Mouse (Mus musculus): ENCODE results near the gene Ubiad1.
A peak's percentile ranks its signal among the peaks of the same experiment; 100 is the strongest.

Gene Ubiad1

GRCm38 (mm10) chr4:148453707-148454106 lies 9.1 kb upstream of the Ubiad1 start:
- DNase-seq (ENCODE audit: low spot score) = no peak

GRCm38 (mm10) chr4:148448853-148449245 lies 4.3 kb upstream of the Ubiad1 start:
- peak; percentile 77 for DNase-seq (ENCODE audit: low spot score)

GRCm38 (mm10) chr4:148448179-148448852 lies 3.7 kb upstream of the Ubiad1 start, which contains the start of gene Mtor:
Gene Mtor (plus strand): TSS chr4:148448611.
- peak; percentile 94 for DNase-seq (ENCODE audit: low spot score)

GRCm38 (mm10) chr4:148442598-148442997 lies 2.0 kb downstream of the Ubiad1 start:
- DNase-seq (ENCODE audit: low spot score) = no peak

- DNase-seq (ENCODE audit: low spot score) = no peak
Observed at GRCm38 (mm10) chr4:148441931-148442330, 2.6 kb downstream of the Ubiad1 start.

GRCm38 (mm10) chr4:148435657-148436330 lies 8.8 kb downstream of the Ubiad1 start:
- DNase-seq (ENCODE audit: low spot score) = no peak

- DNase-seq (ENCODE audit: low spot score) = no peak
Observed at GRCm38 (mm10) chr4:148435106-148435505, 9.5 kb downstream of the Ubiad1 start.

GRCm38 (mm10) chr4:148434554-148434953 lies 10.0 kb downstream of the Ubiad1 start:
- DNase-seq (ENCODE audit: low spot score) = no peak

GRCm38 (mm10) chr4:148433813-148434212 lies 10.8 kb downstream of the Ubiad1 start:
- no peak for DNase-seq (ENCODE audit: low spot score)

- no peak for DNase-seq (ENCODE audit: low spot score)
Observed at GRCm38 (mm10) chr4:148433336-148433735, 11.2 kb downstream of the Ubiad1 start.

- no peak for DNase-seq (ENCODE audit: low spot score)
Observed at GRCm38 (mm10) chr4:148432488-148432887, 12.1 kb downstream of the Ubiad1 start.

GRCm38 (mm10) chr4:148430880-148431519 lies 13.6 kb downstream of the Ubiad1 start:
- DNase-seq (ENCODE audit: low spot score) = no peak

GRCm38 (mm10) chr4:148429686-148430085 lies 14.9 kb downstream of the Ubiad1 start:
- DNase-seq (ENCODE audit: low spot score) = peak; percentile 90

- no peak for DNase-seq (ENCODE audit: low spot score)
Observed at GRCm38 (mm10) chr4:148429121-148429520, 15.4 kb downstream of the Ubiad1 start.

- no peak for DNase-seq (ENCODE audit: low spot score)
Observed at GRCm38 (mm10) chr4:148428544-148428943, 16.0 kb downstream of the Ubiad1 start.

GRCm38 (mm10) chr4:148426950-148427850 lies 17.4 kb downstream of the Ubiad1 start:
- DNase-seq (ENCODE audit: low spot score) = no peak

GRCm38 (mm10) chr4:148417559-148417958 lies 27.0 kb downstream of the Ubiad1 start:
- DNase-seq (ENCODE audit: low spot score) = no peak

- no peak for DNase-seq (ENCODE audit: low spot score)
Observed at GRCm38 (mm10) chr4:148417074-148417526, 27.5 kb downstream of the Ubiad1 start.

- DNase-seq (ENCODE audit: low spot score) = no peak
Observed at GRCm38 (mm10) chr4:148415575-148415974, 29.0 kb downstream of the Ubiad1 start.

GRCm38 (mm10) chr4:148408256-148408975 lies 36.2 kb downstream of the Ubiad1 start:
- DNase-seq (ENCODE audit: low spot score) = no peak

GRCm38 (mm10) chr4:148405255-148405788 lies 39.2 kb downstream of the Ubiad1 start:
- no peak for DNase-seq (ENCODE audit: low spot score)

Measured in testis, postnatal 10 days (tissue).